Mouse (Mus musculus) heart, embryonic 13.5 days (tissue): ENCODE results near the gene Asb6. TPM values are rescaled to one million over a fixed set of nuclear protein-coding genes. Genes with fewer than 3 reads are reported as not detected.

Experiments
- ATAC-seq: fragments of 200-750 bp; cut with Nextera tagmentation; 2 replicates; pipeline ENCODE4 v1.8.0; 2017; ENCODE audit warnings: moderate TSS enrichment; ENCODE audit not compliant: insufficient number of reproducible peaks, low FRiP score, low TSS enrichment; ENCODE audit errors: extremely low read depth
- H3K27ac ChIP-seq: fragments of 300-500 bp; sonication (generic); replicated peaks from 2 replicates; pipeline ENCODE4 v1.5.1; 2015; ENCODE audit warnings: moderate library complexity, mild to moderate bottlenecking, inconsistent platforms
- H3K27me3 ChIP-seq: fragments of 300-500 bp; sonication (generic); replicated peaks from 2 replicates; pipeline ENCODE4 v1.6.1; 2015; ENCODE audit warnings: mild to moderate bottlenecking, inconsistent platforms
- H3K36me3 ChIP-seq: fragments of 300-500 bp; sonication (generic); 2 replicates; pipeline ENCODE4 v1.6.1; 2015; ENCODE audit warnings: mild to moderate bottlenecking, inconsistent platforms
- H3K4me1 ChIP-seq: fragments of 300-500 bp; sonication (generic); 2 replicates; pipeline ENCODE4 v1.6.1; 2015; ENCODE audit warnings: inconsistent platforms
- H3K4me2 ChIP-seq: fragments of 300-500 bp; sonication (generic); 2 replicates; pipeline ENCODE4 v1.6.1; 2015; ENCODE audit warnings: inconsistent platforms, mild to moderate bottlenecking, moderate library complexity
- H3K4me3 ChIP-seq: fragments of 300-500 bp; sonication (generic); 2 replicates; pipeline ENCODE4 v1.5.1; 2015; ENCODE audit warnings: moderate library complexity, mild to moderate bottlenecking, inconsistent platforms
- H3K9ac ChIP-seq: fragments of 300-500 bp; sonication (generic); 2 replicates; pipeline ENCODE4 v1.6.1; 2015; ENCODE audit warnings: inconsistent platforms, mild to moderate bottlenecking, moderate library complexity
- H3K9me3 ChIP-seq: fragments of 300-500 bp; sonication (generic); 2 replicates; pipeline ENCODE4 v1.6.1; 2016; ENCODE audit warnings: inconsistent platforms
- WGBS: fragments of 180-500 bp; shearing (Covaris S2); methylation state at CpG from one replicate; pipeline ENCODE4 v1.1.7; 2015; ENCODE audit warnings: mixed read lengths; 5-methylcytosine and 5-hydroxymethylcytosine counted together
- polyA plus RNA-seq: library from polyadenylated mRNA; unstranded; fragments of >200 nt; fragmentation: Nextera tagmentation; extraction: Ambion mirVana; gene quantifications from 2 replicates; pipeline ENCODE4 v1.2.1, GENCODE M21; 2015

Gene Asb6
- polyA plus RNA-seq, 1 experiment from 2014 or later: 20.0 TPM

- 58% methylated on average over 3 of the region's 3 CpGs for WGBS
- no peak overlapping the region for H3K27ac ChIP-seq
- no peak for ATAC-seq
Observed at GRCm38 (mm10) chr2:30777266-30777665, 52.9 kb downstream of the Asb6 start.

GRCm38 (mm10) chr2:30775955-30776354, 54.2 kb downstream of the Asb6 start:
- H3K4me1 ChIP-seq: peaks cover 54% of the 10 kb centered on the region
- no peak overlapping the region for H3K4me3 ChIP-seq
- no peaks in the 10 kb centered on the region for H3K27me3 ChIP-seq
- H3K4me2 ChIP-seq: no peak overlapping the region
- H3K9me3 ChIP-seq: no peaks in the 10 kb centered on the region
- no peak overlapping the region for H3K27ac ChIP-seq
- no peaks in the 10 kb centered on the region for H3K36me3 ChIP-seq
- WGBS: 57% methylated on average over 3 of the region's 3 CpGs
- ATAC-seq: no peak
- H3K9ac ChIP-seq: no peak overlapping the region

More at GRCm38 (mm10) chr2:30777266-30777665, 52.9 kb downstream of the Asb6 start:
- no peaks in the 10 kb centered on the region for H3K9me3 ChIP-seq
- no peaks in the 10 kb centered on the region for H3K36me3 ChIP-seq
- H3K4me3 ChIP-seq: no peak overlapping the region
- H3K27me3 ChIP-seq: no peaks in the 10 kb centered on the region
- H3K9ac ChIP-seq: no peak overlapping the region
- H3K4me2 ChIP-seq: no peak overlapping the region
- peaks cover 41% of the 10 kb centered on the region for H3K4me1 ChIP-seq

GRCm38 (mm10) chr2:30773313-30774005, 56.7 kb downstream of the Asb6 start:
- no peak for ATAC-seq
- Histone ChIP-seq H3K36me3 (no peaks in the 10 kb centered on the region), H3K4me1 (peaks cover 41% of the 10 kb centered on the region), H3K9me3 (no peaks in the 10 kb centered on the region), H3K9ac (no peak overlapping the region), H3K27ac (peak overlapping the region; percentile 96), H3K27me3 (no peaks in the 10 kb centered on the region), H3K4me2 (peak overlapping the region; percentile 97), H3K4me3 (no peak overlapping the region)
- WGBS: 76% methylated on average over 8 of the region's 8 CpGs

Other genes with a start within 250 kb of the Asb6 start
- gene Cstad, start 235.3 kb downstream of the Asb6 start, polyA plus RNA-seq: 2.1 and 2.4 TPM in 2 replicates
- 1.7 and 2.1 TPM in 2 replicates for gene 1700001O22Rik, start 26.7 kb downstream of the Asb6 start, polyA plus RNA-seq
- gene Ntmt1, start 22.5 kb downstream of the Asb6 start, polyA plus RNA-seq: 72.7 and 81.4 TPM in 2 replicates
- gene Prrx2, start 4.6 kb upstream of the Asb6 start, polyA plus RNA-seq: 30.3 and 37.0 TPM in 2 replicates
- 2.3 and 5.0 TPM in 2 replicates for gene Ptges, start 99.5 kb upstream of the Asb6 start, polyA plus RNA-seq
- gene Tor1b, start 122.6 kb upstream of the Asb6 start, polyA plus RNA-seq: 23.3 and 24.3 TPM in 2 replicates
- gene Tor1a, start 137.6 kb upstream of the Asb6 start, polyA plus RNA-seq: 54.9 and 55.1 TPM in 2 replicates
- gene BC005624, start 151.9 kb upstream of the Asb6 start, polyA plus RNA-seq: 32.8 and 36.9 TPM in 2 replicates
- 33.0 and 39.3 TPM in 2 replicates for gene Usp20, start 151.9 kb upstream of the Asb6 start, polyA plus RNA-seq